Mouse (Mus musculus) hindbrain, embryonic 13.5 days (tissue): ENCODE measurements at regions not wholly inside any gene's neighbourhood (a gene's known extent, or its start where the extent isn't known, plus 50 kb on each side); places are given as distances from the start of the nearest gene placed in this dataset.

Experiments used
- ATAC-seq: fragments of 200-750 bp; cut with Nextera tagmentation; 2 replicates; pipeline ENCODE4 v1.8.0; 2017; ENCODE audit warnings: moderate TSS enrichment; ENCODE audit not compliant: low FRiP score
- H3K27ac ChIP-seq: fragments of 300-500 bp; sonication (generic); 2 replicates; pipeline ENCODE4 v1.5.1; 2015; ENCODE audit warnings: inconsistent platforms, mild to moderate bottlenecking, moderate library complexity
- H3K27me3 ChIP-seq: fragments of 300-500 bp; sonication (generic); 2 replicates; pipeline ENCODE4 v1.6.1; 2015; ENCODE audit warnings: mild to moderate bottlenecking, inconsistent platforms
- H3K36me3 ChIP-seq: fragments of 300-500 bp; sonication (generic); 2 replicates; pipeline ENCODE4 v1.6.1; 2015; ENCODE audit warnings: mild to moderate bottlenecking, inconsistent platforms
- H3K4me1 ChIP-seq: fragments of 300-500 bp; sonication (generic); replicated peaks from 2 replicates; pipeline ENCODE4 v1.6.1; 2015; ENCODE audit warnings: inconsistent platforms
- H3K4me2 ChIP-seq: fragments of 300-500 bp; sonication (generic); 2 replicates; pipeline ENCODE4 v1.6.1; 2015; ENCODE audit warnings: inconsistent platforms, mild to moderate bottlenecking, moderate library complexity
- H3K4me3 ChIP-seq: fragments of 300-500 bp; sonication (generic); 2 replicates; pipeline ENCODE4 v1.5.1; 2015; ENCODE audit warnings: mild to moderate bottlenecking, inconsistent platforms
- H3K9ac ChIP-seq: fragments of 300-500 bp; sonication (generic); 2 replicates; pipeline ENCODE4 v1.6.1; 2015; ENCODE audit warnings: mild to moderate bottlenecking, inconsistent platforms
- H3K9me3 ChIP-seq: fragments of 300-500 bp; sonication (generic); 2 replicates; pipeline ENCODE4 v1.6.1; 2016; ENCODE audit warnings: inconsistent platforms
- WGBS: fragments of 180-500 bp; shearing (Covaris S2); methylation state at CpG from one replicate; pipeline ENCODE4 v1.1.7; 2015; 5-methylcytosine and 5-hydroxymethylcytosine counted together

DNA sequence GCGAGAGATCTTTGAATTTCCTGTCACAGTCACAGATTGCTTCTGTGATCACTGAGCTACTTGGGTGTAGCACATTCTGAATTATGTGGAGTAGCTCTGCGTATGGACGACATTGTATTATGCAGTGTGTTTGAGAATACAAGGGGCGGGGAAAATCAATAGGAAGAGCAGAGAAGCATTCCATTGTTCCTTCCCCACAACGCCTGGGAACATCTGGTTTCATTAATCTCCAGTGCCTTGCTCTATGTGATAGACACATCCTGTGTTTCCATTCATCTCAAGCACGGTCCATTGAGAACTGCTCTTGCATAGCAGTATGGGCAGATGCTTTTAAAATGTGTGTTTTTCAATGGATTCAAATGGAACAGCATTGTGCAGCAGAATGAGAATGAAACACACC is 326.9 kb upstream of the Rgmb start:
- Histone ChIP-seq H3K36me3 (no peaks in the 10 kb centered on the region), H3K4me1 (peaks cover 12% of the 10 kb centered on the region), H3K4me2 (no peak overlapping the region), H3K9ac (no peak overlapping the region), H3K27me3 (no peaks in the 10 kb centered on the region), H3K4me3 (no peak overlapping the region), H3K9me3 (no peaks in the 10 kb centered on the region), H3K27ac (peak overlapping the region; percentile 40)
- peak; percentile 79 for ATAC-seq
- WGBS = 13% methylated on average over 6 of the region's 6 CpGs

DNA sequence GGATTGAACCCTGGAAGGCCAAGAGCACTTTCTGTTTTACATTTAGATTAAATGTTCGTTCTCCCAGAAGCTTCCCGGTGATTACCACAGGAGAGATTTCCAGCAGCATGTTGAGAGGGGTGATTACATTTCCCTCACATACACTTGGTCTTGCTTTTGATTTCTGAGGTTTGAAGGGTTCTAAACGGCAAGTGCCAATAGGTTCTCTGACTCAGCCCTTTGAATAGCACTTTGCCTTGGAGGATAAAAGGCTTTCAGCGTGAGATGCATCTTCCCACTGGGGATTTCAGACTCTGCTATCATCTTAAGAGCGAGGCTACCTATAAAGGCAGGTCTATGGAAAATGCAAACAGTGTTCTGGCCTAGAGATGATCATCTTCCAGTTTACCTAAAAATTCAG is 326.3 kb upstream of the Rgmb start:
- H3K36me3 ChIP-seq = no peaks in the 10 kb centered on the region
- 32% methylated on average over 5 of the region's 5 CpGs for WGBS
- peak overlapping the region; percentile 50; the same call in 1 of the 2 replicates for H3K27ac ChIP-seq
- H3K4me1 ChIP-seq = peaks cover 12% of the 10 kb centered on the region
- H3K4me3 ChIP-seq = no peak overlapping the region
- ATAC-seq = 0 out of 2 replicates have a peak, but pooled peaks have one; percentile 53
- no peaks in the 10 kb centered on the region for H3K9me3 ChIP-seq
- no peaks in the 10 kb centered on the region for H3K27me3 ChIP-seq
- H3K4me2 ChIP-seq = no peak overlapping the region
- no peak overlapping the region for H3K9ac ChIP-seq

DNA sequence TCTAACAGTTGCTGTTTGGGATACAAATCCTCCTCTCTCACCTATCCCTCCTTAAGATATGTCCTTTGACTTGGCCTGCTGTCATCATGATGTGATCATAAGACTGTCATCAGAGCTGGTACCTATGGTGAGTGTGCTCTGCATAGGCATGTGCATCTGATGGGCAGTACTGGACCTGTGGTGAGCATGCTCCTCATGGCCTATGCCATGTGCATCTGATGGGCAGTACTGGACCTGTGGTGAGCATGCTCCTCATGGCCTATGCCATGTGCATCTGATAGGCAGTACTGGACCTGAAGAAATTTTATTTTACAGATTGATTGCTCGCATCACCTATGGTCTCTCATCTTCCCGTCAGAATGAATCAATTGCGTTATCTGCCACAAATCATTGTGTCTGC is 325.8 kb upstream of the Rgmb start:
- Histone ChIP-seq H3K4me1 (peaks cover 12% of the 10 kb centered on the region), H3K4me3 (no peak overlapping the region), H3K9ac (no peak overlapping the region), H3K27ac (peak overlapping the region; percentile 50; the same call in 1 of the 2 replicates), H3K9me3 (no peaks in the 10 kb centered on the region), H3K36me3 (no peaks in the 10 kb centered on the region), H3K27me3 (no peaks in the 10 kb centered on the region), H3K4me2 (no peak overlapping the region)
- WGBS = 75% methylated on average over 3 of the region's 3 CpGs
- peak; percentile 61; the same call in 1 of the 2 replicates for ATAC-seq

DNA sequence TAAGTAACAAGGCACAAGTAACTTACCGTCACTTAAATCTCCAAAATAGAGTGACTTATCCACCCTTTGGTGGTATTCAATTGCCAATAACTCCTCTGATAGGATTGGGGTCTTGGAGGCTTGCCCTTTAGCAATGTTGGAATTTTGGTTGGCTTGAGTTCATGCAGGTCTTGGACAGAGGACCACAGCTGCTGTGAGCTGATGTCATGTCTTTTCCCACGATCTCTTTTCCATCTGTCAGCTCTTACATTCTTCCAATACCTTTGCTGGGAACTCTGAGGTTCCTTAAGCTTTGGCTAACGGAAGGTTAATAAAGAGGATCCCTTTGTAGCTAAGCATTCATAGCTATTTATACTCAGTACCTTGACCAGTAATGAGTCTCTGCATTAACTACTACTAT is 324.7 kb upstream of the Rgmb start:
- Histone ChIP-seq H3K4me3 (no peak overlapping the region), H3K4me2 (no peak overlapping the region), H3K27ac (no peak overlapping the region), H3K36me3 (no peaks in the 10 kb centered on the region), H3K9ac (no peak overlapping the region), H3K4me1 (peaks cover 12% of the 10 kb centered on the region), H3K27me3 (no peaks in the 10 kb centered on the region), H3K9me3 (no peaks in the 10 kb centered on the region)
- 87% methylated on average over 3 of the region's 3 CpGs for WGBS
- ATAC-seq = no peak
